ENCODE assay signal across 9 mouse cellular contexts in genomic region chr15:102735031-102735430, GRCm38 (mm10). TPM values are rescaled to one million over a fixed set of nuclear protein-coding genes. Genes with fewer than 3 reads are reported as not detected.
DNase-seq lines count a peak whose midpoint lies in the region; ATAC-seq and TF ChIP-seq lines count a peak whose summit lies in the region.
"Had no signal": no experiment of that assay in that cellular context is flagged by ENCODE, and none has a peak within 500 bp of the region (broad histone marks: within the 10 kb centered on the region; RNA-seq: fewer than 3 reads in every experiment).

No protein-coding gene starts in this region.

- H3K79me2 ChIP-seq in heart, adult 2 months (replicated peaks; ENCODE audit: control insufficient read depth, insufficient read depth, low read length), result no peaks in the 10 kb centered on the region

- no peak for TF ChIP-seq EP300 in heart, adult 2 months (IDR thresholded peaks at IDR 0.05; ENCODE audit: insufficient read depth, low read depth, low read length)

- peak; percentile 60 for ATAC-seq in kidney, embryonic 14.5 days (ENCODE audit: low FRiP score, low TSS enrichment)
- ATAC-seq in hindbrain, embryonic 15.5 days (ENCODE audit: low FRiP score, low read depth), result no peak

- no peak overlapping the region for H3K27ac ChIP-seq in kidney, embryonic 14.5 days (ENCODE audit: low read depth, low read length)
- peak overlapping the region; percentile 78 for H3K27ac ChIP-seq in hindbrain, embryonic 15.5 days (replicated peaks)
- H3K27ac ChIP-seq in heart, adult 2 months, result no peak overlapping the region

- H3K36me3 ChIP-seq in kidney, embryonic 14.5 days (ENCODE audit: control insufficient read depth, insufficient read depth, low read length), result no peaks in the 10 kb centered on the region
- H3K36me3 ChIP-seq in E14TG2a.4 (ENCODE audit: insufficient read depth, low read length), result no peaks in the 10 kb centered on the region
- H3K36me3 ChIP-seq in hindbrain, embryonic 15.5 days, result no peaks in the 10 kb centered on the region
- H3K36me3 ChIP-seq in heart, adult 2 months (ENCODE audit: control insufficient read depth, insufficient read depth, low read length), result no peaks in the 10 kb centered on the region

- no peak for DNase-seq in kidney, adult 9 months
- peak; percentile 67 for DNase-seq in cerebellum, adult 9-11 months
- DNase-seq in spleen, adult 12 weeks (ENCODE audit: low spot score), result no peak
- no peak for DNase-seq in adrenal gland, adult 8-10 months
- no peak for DNase-seq in heart, adult 2 months
- DNase-seq: gastrocnemius, postnatal 25 days had no signal

- 0 out of 2 replicates have a peak, but pooled peaks cover 7% of the 10 kb centered on the region for H3K4me1 ChIP-seq in kidney, embryonic 14.5 days (ENCODE audit: control insufficient read depth, insufficient read depth, low read length)
- H3K4me1 ChIP-seq in E14TG2a.4 (replicated peaks; ENCODE audit: low read depth, low read length), result peaks cover 44% of the 10 kb centered on the region
- peaks cover 55% of the 10 kb centered on the region for H3K4me1 ChIP-seq in hindbrain, embryonic 15.5 days (replicated peaks)
- no peaks in the 10 kb centered on the region for H3K4me1 ChIP-seq in heart, adult 2 months (ENCODE audit: control insufficient read depth, insufficient read depth, low read length)

- peak overlapping the region; percentile 18; the same call in 1 of the 2 replicates for H3K9ac ChIP-seq in kidney, embryonic 14.5 days (ENCODE audit: low read depth, low read length)
- H3K9ac ChIP-seq in hindbrain, embryonic 15.5 days, result no peak overlapping the region
- no peak overlapping the region for H3K9ac ChIP-seq in heart, adult 2 months (ENCODE audit: low read depth, low read length)

- no peak overlapping the region for H3K4me3 ChIP-seq in kidney, embryonic 14.5 days (ENCODE audit: low read length)
- no peak overlapping the region for H3K4me3 ChIP-seq in E14TG2a.4 (replicated peaks; ENCODE audit: low read length)
- no peak overlapping the region for H3K4me3 ChIP-seq in hindbrain, embryonic 15.5 days
- no peak overlapping the region for H3K4me3 ChIP-seq in heart, adult 2 months

- TF ChIP-seq POLR2A in heart, adult 2 months (IDR thresholded peaks at IDR 0.05; ENCODE audit: insufficient read depth, low read depth, low read length), result no peak

- TF ChIP-seq CTCF in E14TG2a.4 (conservative IDR thresholded peaks at IDR 0.05; ENCODE audit: low read length), result peak; percentile 19; the same call in 1 of the 2 replicates
- no peak for TF ChIP-seq CTCF in heart, adult 2 months (IDR thresholded peaks at IDR 0.05)

- peaks cover 20% of the 10 kb centered on the region for H3K27me3 ChIP-seq in kidney, embryonic 14.5 days (ENCODE audit: control insufficient read depth, insufficient read depth, low read length)
- H3K27me3 ChIP-seq in E14TG2a.4 (ENCODE audit: insufficient read depth, low read length), result peaks cover 52% of the 10 kb centered on the region
- peaks cover 8% of the 10 kb centered on the region for H3K27me3 ChIP-seq in hindbrain, embryonic 15.5 days
- H3K27me3 ChIP-seq in heart, adult 2 months (ENCODE audit: control insufficient read depth, insufficient read depth, low read length), result 0 out of 2 replicates have a peak, but pooled peaks cover 2% of the 10 kb centered on the region

- intact Hi-C loops in heart, adult 2 months (cut with DNase I), result no loop called here

- no peak overlapping the region for H3K4me2 ChIP-seq in kidney, embryonic 14.5 days (replicated peaks; ENCODE audit: low read depth, low read length)
- no peak overlapping the region for H3K4me2 ChIP-seq in hindbrain, embryonic 15.5 days

- H3K9me3 ChIP-seq in kidney, embryonic 14.5 days (ENCODE audit: control insufficient read depth, low read length), result no peaks in the 10 kb centered on the region
- peaks cover 4% of the 10 kb centered on the region; the same call in 1 of the 2 replicates for H3K9me3 ChIP-seq in E14TG2a.4 (ENCODE audit: low read length)
- H3K9me3 ChIP-seq in hindbrain, embryonic 15.5 days, result no peaks in the 10 kb centered on the region

- 36% methylated on average over 14 of the region's 14 CpGs for WGBS in kidney, embryonic 14.5 days
- WGBS in hindbrain, embryonic 15.5 days, result 30% methylated on average over 14 of the region's 14 CpGs
- WGBS in heart, adult 2 months, result 56% methylated on average over 14 of the region's 14 CpGs

RNA-seq across cellular contexts. Expression of gene Calcoco1, which starts 13.1 kb away (rescaled TPM):
- polyA plus RNA-seq in kidney, embryonic 14.5 days (2014; fragmentation: Nextera tagmentation; extraction: Ambion mirVana), result 26.1 and 41.3 TPM in 2 replicates
- 40.3 and 43.3 TPM in 2 replicates for polyA plus RNA-seq in hindbrain, embryonic 15.5 days (2015; fragmentation: Nextera tagmentation; extraction: Ambion mirVana)
- 100 to 1,000 TPM; 119 to 225 (median 182) TPM for total RNA-seq in adrenal gland, adult 8-10 months (2022)
- 100 to 1,000 TPM in 1 of 2 experiments, 10 to 100 TPM in 1; 98.0 to 124 TPM for total RNA-seq in heart, adult 2 months (2021)
- 108 and 133 TPM in 2 replicates for polyA plus RNA-seq in heart, adult 2 months (2012; rRNA removed)
